Mouse (Mus musculus): ENCODE measurements at regions not wholly inside any gene's neighbourhood (a gene's known extent, or its start where the extent isn't known, plus 50 kb on each side); places are given as distances from the start of the nearest gene placed in this dataset.

DNA sequence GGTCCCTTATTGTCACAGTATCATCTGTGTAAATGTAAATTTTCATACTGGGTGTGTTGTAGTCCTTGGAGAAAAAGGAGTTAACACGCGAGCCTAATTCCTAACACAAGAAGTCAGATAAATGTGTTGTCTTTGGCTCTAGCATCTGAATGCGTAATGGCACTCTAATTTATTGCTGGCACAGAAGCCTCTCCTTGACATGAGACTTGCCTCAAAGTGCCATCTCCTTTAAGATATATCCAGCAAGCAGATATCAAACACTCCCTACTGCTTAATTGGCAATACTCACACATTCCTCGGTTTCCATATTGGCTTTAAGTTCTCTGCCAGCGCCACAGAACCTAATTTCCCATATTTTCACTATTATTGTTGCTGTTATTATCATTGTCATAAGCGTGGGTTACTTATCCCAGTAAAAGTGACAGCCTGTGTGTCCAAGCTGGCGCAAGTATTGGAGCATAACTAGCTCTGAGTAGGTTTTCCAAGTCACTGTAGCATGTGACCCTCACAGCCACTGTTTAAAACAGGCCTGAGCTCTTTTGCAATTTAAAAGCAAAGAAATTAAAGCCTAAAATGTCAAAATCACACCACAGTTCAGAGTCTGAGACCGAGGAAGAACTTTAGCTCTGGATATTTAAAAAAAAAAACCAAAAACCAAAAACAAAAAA is 156.9 kb upstream of the Gorab start:
- no peak for DNase-seq (ENCODE audit: low spot score)

DNA sequence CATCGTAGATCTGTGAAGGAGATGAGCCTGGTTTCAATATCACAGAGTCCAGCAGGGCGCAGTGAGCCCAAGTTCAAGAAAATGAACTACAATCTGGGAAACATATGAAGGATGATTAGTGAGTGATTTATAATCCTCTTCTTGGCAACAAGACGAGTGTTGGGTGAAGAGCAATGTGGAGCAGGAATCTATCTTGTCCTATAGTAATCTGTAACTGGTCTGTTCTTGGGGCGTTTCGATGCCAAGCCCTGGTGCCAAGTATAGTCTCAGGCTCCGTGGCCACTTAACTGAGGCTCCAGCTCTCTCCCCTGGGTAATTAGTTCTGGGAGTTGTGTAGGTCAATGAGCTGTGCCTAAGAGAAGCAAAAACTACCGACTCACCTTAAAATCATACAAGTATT is 154.4 kb upstream of the Gorab start:
- no peak for DNase-seq (ENCODE audit: low spot score)

DNA sequence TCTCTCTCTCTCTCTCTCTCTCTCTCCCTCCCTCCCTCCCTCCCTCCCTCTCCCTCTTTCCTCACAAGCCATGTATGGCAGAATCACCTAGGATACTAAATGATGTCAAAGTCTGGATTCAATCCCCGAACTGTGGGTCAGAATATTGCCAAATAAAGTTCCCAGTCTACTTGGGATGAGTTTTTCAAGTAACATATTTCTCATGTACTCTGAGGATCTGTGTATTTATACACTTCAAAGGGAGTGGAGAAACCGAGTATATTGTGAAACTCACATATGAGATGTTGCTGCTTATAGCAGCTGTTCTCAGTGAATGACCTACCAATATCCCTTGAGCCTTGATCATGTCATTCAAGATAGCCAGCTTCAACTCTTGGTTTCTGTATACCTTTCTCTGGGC is 151.7 kb upstream of the Gorab start:
- no peak for DNase-seq (ENCODE audit: low spot score)

DNA sequence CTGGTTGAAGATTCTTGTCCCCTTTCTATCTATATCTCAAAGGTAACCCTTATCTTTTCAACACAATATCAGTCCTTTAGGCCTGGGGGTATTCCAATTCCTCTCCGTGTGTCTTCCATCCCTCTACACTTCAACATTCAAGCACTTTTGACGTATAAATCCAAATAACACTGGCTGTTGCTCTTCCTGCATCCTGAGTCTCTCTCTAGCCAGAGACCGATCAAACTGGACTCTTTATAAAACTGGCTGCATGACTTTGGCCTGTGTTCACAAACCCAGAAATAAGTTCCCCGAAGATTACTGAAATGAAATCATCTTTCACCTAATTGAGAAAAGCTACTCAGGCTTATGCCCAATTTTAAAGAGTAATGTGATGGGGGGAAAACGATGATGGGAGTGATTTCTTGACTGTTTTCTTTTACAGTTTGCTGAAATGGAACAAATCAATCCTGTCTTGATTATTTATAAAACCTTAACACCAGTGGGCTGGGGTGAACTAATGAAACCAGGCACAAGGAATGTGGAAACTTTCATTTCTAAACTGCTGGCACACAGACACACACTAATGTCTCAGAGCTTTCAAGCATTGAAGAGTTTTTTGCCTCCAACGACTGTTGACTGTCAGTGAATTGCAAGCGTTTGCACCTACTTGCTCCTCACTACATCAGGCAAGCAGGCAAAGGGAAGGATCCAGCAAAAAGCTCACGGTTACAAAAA is 135.5 kb upstream of the Gorab start:
- DNase-seq (ENCODE audit: low spot score): no peak

DNA sequence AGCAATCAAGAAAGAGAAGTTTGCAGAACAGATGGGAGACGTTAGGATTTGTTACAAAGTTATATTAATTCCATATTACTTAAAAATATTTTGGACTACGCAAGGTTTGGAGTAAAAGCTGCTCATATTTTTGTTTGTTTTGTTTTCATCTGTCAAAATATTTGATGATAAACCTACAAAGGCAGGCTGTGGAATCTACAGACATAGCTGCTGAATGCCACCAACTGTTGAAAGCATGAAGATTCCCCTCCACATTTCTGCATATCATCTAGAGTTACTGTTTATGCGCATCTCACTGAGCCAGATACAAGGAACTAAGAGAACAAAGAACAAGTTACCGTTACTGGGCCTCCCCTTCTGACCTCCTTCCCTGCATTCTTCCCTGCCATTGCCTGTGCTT is 127.1 kb upstream of the Gorab start:
- DNase-seq (ENCODE audit: low spot score): no peak

DNA sequence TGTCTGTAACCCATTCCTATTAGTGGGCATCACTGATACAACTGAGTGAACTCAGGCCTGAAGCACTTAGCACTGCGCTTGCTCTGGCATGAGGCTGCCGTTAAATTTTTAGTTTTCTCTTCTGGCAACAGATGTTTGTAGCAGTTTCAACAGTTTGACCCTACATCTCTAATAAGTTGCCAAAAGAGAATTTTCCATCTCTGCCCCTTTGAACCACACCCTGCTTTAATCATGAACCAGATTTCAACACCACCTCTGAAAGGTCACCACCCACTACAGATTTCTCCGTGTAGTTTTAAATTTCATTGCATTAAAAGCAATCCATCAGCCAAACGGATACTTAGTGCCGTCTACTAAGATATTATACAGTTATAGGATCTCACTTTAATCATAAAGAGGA is 114.5 kb upstream of the Gorab start:
- no peak for DNase-seq (ENCODE audit: low spot score)

DNA sequence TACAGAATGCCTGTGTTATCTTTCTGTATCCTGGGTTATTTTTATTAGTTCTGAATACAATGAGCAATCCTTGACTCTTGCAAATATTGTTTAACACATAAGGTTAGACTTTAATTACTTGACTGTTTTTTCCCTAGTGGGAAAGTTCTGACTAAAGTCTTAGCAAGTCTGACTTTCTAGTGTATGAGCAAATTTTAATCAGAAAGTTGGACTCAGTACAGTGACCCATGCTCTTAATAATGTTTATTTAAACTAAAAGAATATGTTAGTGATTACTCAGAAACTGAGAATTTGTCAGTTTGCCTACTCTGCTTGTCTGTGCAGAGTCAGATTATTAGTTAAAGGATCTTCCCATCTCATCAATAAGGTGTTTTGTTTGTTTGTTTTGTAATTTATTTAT is 109.4 kb upstream of the Gorab start:
- no peak for DNase-seq (ENCODE audit: low spot score)

DNA sequence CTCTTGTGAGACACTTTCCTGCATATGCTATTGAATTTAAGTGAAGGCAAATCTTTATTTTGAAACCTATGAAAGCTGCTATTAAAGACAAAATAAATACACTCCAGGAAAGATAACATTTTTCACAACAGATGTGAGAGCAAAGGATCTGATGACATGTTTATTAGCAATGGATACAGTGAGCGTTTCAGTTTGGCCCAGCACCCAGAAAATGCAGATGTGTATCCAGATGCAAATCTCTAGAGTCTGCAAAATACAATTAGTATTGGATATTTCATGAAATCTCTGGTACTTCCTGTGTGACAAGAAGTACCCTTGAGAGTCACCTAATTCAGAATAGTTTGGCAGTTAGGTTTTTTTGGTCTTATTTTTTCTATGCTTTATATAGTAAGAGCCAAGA is 108.5 kb upstream of the Gorab start:
- no peak for DNase-seq (ENCODE audit: low spot score)

DNA sequence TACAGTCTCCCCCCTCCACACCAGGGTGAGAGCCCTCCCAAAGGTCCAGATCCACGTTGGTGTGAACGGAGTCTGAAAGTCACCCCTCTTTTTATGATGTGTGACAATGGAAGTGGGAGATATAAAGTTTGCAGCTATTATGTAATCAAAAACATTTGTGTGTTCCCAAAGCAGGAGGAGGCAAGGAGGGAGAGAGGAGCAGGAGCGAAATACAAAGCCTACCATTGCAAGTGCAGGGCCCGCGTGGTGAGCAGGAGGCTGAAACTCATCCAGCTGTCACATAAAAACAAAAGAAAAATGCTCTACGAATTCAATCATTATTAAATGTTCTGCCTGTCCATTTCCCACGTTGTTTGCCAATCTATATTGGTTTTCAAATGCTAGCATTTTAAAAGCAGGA is 101.6 kb upstream of the Gorab start:
- no peak for DNase-seq (ENCODE audit: low spot score)

DNA sequence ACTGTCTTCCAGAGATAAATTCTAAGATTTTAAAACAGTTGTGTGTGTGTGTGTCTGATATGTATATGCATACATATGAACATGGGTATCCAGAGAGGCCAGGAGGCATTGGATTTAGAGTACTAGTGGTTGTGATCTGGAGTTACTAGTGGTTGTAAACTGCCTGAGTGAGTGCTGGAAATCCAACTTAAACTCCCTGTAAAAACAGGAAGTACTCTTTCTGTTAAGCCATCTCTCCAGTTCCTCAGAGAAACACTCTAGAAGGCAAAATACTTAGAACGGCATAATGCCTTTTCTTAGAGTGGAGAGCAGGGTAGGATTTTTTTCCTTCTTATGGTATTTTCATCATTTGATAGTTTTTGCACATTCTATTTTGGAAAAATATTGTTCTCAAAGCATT is 99.1 kb upstream of the Gorab start:
- DNase-seq (ENCODE audit: low spot score): no peak

DNA sequence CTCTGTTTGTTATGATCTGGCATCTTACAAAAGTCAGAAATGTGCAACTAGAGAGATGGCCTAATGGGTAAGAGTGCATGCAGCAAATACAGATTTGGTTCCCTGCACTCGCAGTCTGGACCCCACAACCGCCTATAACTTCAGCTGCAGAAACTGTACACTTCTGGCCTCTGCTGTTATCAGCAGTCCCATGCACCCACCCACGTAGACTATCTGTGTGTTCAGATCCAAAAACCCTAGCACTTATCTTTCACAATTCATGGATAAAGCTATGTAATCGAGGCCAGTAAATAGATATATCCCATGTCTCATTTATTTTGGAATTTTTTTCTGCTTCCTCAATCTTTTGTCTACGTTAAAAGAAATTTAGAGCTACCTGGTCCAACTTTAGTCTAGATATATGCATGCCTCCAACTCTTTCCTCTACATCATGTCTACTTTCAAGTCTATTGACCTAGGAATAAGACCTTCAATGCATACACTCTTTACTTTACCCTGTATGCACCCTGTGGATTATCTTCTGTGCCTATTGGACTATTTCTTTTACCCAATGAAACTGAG is 95.0 kb upstream of the Gorab start:
- no peak for DNase-seq (ENCODE audit: low spot score)

DNA sequence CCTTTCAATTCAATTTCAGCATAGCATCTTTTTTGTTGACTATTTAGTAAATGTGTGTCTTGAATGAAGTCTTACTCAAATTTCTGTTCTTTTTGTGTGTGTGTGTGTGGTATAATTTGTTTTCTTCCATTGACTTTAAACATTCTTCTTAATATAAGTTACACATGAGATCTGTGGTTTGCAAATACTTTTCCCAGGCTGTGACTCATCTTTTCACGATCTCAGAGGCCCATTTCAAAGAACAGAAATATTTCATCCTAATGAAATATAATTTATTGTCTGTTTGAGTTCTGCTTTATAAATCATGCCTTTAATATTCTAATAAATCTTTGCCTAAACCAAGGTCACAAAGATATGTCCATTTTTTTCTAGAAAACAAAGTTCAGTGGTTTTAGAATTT is 92.9 kb upstream of the Gorab start:
- DNase-seq (ENCODE audit: low spot score): no peak

DNA sequence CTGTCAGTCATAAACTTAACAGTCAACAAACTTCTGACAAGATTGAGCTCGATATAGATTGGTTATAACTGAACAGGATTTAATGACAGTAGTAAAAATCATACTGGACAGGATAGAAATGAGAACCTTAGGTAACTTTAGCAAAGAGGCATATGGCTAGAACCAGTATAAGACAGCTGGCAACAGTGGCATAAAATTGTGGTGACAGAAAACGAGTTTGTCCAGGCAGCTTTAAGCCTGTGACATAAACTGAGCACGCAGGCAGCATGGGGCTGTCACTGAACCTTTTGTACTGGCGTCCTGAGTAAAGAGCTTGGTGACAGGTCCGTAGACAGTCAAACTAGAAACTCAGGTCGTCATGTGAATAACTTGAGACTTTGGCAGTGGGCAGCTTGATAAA is 85.1 kb upstream of the Gorab start:
- DNase-seq (ENCODE audit: low spot score): no peak

DNA sequence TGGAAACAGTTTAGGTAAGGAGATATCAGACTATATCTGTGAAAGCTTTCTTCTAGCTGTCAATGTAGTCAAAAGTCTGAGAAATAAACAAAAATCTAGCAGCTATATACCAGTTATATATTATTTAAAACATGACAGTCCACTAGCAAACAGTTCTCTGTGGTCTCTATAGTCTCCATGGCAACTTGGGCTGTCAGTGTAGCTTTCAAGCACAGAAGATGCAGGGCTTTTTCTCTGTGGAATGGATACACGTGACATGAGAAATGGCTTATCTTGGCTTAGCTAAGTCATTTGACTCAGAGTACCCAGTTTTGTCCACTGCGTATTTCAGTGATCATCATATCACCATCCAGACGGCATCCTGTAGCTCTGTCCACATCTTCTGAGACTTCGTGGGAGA is 84.6 kb upstream of the Gorab start:
- no peak for DNase-seq (ENCODE audit: low spot score)

DNA sequence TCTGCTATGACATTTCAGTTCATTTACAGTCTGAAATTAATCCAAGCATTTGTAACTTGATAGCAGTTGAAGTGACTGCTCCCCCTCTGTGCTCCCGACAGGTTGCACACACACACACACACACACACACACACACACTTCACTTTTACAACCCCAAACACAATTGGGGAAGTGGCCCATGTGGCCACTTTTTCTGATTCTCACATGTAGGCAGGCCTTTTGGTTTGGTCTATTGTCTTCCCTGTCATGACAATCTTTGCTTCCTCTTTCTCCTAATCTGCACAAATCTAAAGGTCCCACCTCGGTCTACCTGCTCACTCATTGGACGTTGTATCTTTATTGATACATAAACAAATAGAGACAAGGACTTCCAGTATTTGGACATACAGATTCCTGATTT is 79.6 kb upstream of the Gorab start:
- no peak for DNase-seq (ENCODE audit: low spot score)

DNA sequence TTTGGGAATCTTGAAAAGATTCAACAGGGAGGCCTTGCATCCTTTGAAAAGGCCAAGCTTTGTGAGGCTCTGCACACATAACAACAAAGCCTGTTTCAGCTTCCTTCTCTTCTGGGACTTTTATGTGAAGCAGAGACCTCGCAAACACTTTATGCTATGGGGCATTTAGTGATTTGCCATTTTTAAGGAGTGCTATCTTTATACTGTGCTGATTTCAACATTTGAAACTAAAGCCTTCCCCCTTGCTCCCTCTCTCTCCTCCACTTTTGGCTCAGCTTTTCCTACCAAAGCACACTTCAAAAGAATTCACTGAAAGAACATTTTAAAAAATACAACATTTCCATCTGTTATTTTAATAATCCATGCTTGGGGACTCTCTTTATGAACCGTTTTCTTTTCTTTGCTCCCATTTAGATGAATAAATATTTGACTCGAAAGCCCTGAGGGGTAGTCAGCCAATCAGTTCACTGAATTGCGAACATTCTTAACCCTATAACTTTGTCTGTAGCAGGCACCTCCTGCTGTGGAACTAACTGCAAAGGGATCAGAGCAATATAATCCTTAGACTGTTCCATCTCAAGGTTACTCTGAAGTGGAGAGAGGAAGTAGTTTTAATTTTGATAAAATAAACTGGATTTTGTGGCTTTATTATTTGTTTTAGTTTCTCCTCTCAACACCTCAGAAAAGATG is 74.2 kb upstream of the Gorab start:
- no peak for DNase-seq (ENCODE audit: low spot score)

DNA sequence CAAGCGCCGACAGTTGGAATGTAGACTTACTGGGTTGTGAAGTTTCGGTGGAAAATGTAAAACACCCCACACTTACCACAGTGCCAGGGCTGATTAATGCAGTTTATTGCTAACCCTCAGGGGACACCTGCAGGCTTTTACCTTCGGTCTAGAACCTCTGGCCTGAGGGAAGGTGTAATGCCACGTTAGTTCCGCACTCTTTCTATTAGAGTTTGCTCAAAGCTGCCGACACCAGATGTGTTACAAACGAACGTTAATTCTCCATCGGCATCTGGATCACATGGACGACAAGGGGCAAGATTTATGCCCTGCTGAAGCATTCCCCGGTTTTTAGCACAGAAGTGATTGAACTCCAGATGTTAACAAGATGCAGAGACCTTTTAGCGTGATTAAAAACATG is 57.7 kb upstream of the Gorab start:
- no peak for DNase-seq (ENCODE audit: low spot score)

DNA sequence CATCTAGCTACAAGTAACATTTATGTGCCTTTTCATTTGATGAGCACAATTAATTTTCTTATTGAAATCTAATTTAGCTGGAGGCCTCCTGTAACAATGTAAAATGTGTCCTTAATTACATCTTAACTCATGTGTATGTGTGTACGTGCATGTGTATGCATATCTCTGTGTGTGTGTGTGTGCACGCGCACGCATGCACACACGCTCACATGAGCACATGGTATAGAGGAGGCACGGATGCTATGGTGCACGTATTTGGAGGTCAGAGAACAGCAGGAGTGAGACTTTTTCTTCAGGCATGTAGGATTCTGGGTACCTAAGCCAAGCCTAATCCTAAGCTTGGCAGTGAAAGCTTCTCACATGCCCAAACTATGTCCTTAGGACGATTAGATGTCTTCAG is 52.9 kb upstream of the Gorab start:
- DNase-seq (ENCODE audit: low spot score): no peak

Data from gastrocnemius, adult 18-20 months (tissue).